Mouse (Mus musculus) G1E (cell line): ENCODE results near the gene Ywhah. TPM values are rescaled to one million over a fixed set of nuclear protein-coding genes. Genes with fewer than 3 reads are reported as not detected.
A peak's percentile ranks its signal among the peaks of the same experiment; 100 is the strongest.
"Not testable (repeated sequence)": the region's sequence is repeated elsewhere in the genome, so short reads cannot be mapped to it uniquely, and the experiment has no call there.

ENCODE experiments used
- ATAC-seq: 2 replicates; pipeline ENCODE4 v1.8.0; 2016; ENCODE audit warnings: mild to moderate bottlenecking; ENCODE audit not compliant: insufficient number of reproducible peaks, poor library complexity, low FRiP score, severe bottlenecking; ENCODE audit errors: extremely low read depth
- DNase-seq: peaks from one replicate; pipeline ENCODE4 v3.0.0; 2012; ENCODE audit warnings: low spot score
- H3K27me3 ChIP-seq: 2 replicates; pipeline ENCODE4 v1.6.1; 2012; ENCODE audit warnings: mild to moderate bottlenecking, low read length, inconsistent platforms; ENCODE audit not compliant: insufficient read depth
- H3K36me3 ChIP-seq: replicated peaks from 2 replicates; pipeline ENCODE3; 2012; ENCODE audit warnings: mild to moderate bottlenecking, inconsistent platforms
- H3K4me1 ChIP-seq: 2 replicates; pipeline ENCODE4 v1.6.1; 2012; ENCODE audit warnings: low read depth, low read length, inconsistent platforms, mixed read lengths; ENCODE audit not compliant: insufficient read depth
- H3K4me3 ChIP-seq: 2 replicates; pipeline ENCODE4 v1.5.1; 2012; ENCODE audit warnings: low read depth, mild to moderate bottlenecking, inconsistent platforms, low read length, moderate library complexity, mixed read lengths
- H3K9me3 ChIP-seq: replicated peaks from 2 replicates; pipeline ENCODE4 v1.6.1; 2012; ENCODE audit warnings: inconsistent platforms
- CTCF ChIP-seq: IDR thresholded peaks from 2 replicates; pipeline ENCODE4 v1.5.1; 2012; ENCODE audit warnings: low read depth, low read length, inconsistent platforms, mixed read lengths
- GATA1 ChIP-seq: IDR thresholded peaks from 2 replicates; pipeline ENCODE4 v1.6.1; 2012; ENCODE audit warnings: borderline replicate concordance, low read length, inconsistent platforms, mixed read lengths
- GATA2 ChIP-seq: IDR thresholded peaks from 2 replicates; pipeline ENCODE4 v1.6.1; 2012; ENCODE audit warnings: low read depth, low read length, inconsistent platforms, borderline replicate concordance
- POLR2AphosphoS5 ChIP-seq: IDR thresholded peaks from 2 replicates; pipeline ENCODE4 v1.6.1; 2012; ENCODE audit warnings: low read depth, low read length, inconsistent platforms; ENCODE audit not compliant: insufficient replicate concordance
- TAL1 ChIP-seq: conservative IDR thresholded peaks from 2 replicates; pipeline ENCODE4 v1.6.1; 2012; ENCODE audit warnings: low read depth, low read length, inconsistent platforms, mixed read lengths
- polyA plus RNA-seq: library from polyadenylated mRNA; stranded (reverse); fragments of >175 nt; gene quantifications from 2 replicates; pipeline ENCODE4 v1.2.3, GENCODE M21; 2012
- total RNA-seq, 2 experiments: library from RNA; stranded (forward) in 1 of 2; stranded (reverse) in 1 of 2; fragments of 200-1000 nt in 1 of 2; fragments of >200 nt in 1 of 2; fragmentation: Nextera tagmentation in 1 of 2; gene quantifications; 2 replicates each; pipeline ENCODE4 v1.2.3; 2014 to 2017

Ywhah gene
- total and polyA plus RNA-seq, 3 experiments, result 86.4 to 363 (median 129) TPM

DNA sequence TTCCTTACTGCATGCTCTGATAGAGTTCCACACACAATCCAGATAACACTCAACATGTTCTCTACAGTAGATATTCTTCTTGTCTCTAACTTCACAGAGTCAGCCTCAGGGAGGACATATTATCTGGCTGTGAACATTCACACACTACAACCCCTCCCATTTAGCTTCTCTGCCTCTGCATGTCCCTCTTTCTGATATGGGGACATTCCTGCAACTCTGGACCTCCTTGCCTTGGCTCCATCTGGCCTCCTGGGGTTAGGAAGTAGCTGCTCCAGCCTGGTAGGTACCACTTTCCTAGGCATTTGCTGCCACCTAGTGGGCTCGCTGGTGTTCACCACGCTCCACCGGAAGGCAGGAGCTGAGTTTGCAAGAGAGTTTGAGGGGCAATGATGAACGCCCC is 14.5 kb downstream of the Ywhah start:
- Histone ChIP-seq H3K9me3 (no peaks in the 10 kb centered on the region), H3K27me3 (peaks cover 7% of the 10 kb centered on the region; the same call in 1 of the 2 replicates), H3K4me1 (peaks cover 18% of the 10 kb centered on the region), H3K36me3 (peaks cover 19% of the 10 kb centered on the region), H3K4me3 (no peak overlapping the region)
- peak; percentile 82 for DNase-seq
- peak; percentile 55 for TF ChIP-seq CTCF
- TF ChIP-seq POLR2AphosphoS5, result no peak
- ATAC-seq, result peak; percentile 49; the same call in 1 of the 2 replicates

GRCm38 (mm10) chr5:33033633-33034032 is 15.0 kb downstream of the Ywhah start:
- ATAC-seq, DNase-seq, H3K4me3 ChIP-seq, H3K9me3 ChIP-seq, H3K27me3 ChIP-seq: not testable (repeated sequence)
- H3K36me3 ChIP-seq, result peaks cover 14% of the 10 kb centered on the region
- H3K4me1 ChIP-seq, result peaks cover 18% of the 10 kb centered on the region

- TF ChIP-seq CTCF, result no peak
- TF ChIP-seq GATA2, result no peak
- TF ChIP-seq TAL1, result no peak
- no peak for TF ChIP-seq POLR2AphosphoS5
- TF ChIP-seq GATA1, result no peak
- H3K4me3 ChIP-seq, result no peak overlapping the region
These were observed 15.5 kb downstream of the Ywhah start for GRCm38 (mm10) chr5:33034100-33034499.

DNA sequence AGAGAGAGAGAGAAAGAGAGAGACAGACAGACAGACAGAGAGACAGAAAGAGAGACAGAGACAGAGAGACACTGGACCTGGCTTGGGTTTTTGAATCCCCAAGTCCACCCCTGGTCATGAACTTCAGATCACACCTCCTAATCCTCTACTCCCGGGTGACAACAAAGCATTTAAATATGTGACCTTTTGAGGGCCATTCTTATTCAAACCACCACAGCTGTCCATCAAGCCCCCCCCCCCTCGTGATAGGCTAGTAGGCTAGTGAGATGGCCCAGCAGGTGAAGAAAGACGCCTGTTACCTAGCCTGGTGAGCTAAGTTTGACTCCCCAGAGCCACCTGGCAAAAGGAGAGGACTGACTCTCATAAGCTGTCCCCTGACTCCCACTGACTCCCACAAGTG is 16.3 kb downstream of the Ywhah start:
- DNase-seq (no peak), ATAC-seq (no peak)
- Histone ChIP-seq H3K4me3 (no peak overlapping the region), H3K27me3 (peaks cover 10% of the 10 kb centered on the region; the same call in 1 of the 2 replicates), H3K9me3 (no peaks in the 10 kb centered on the region), H3K36me3 (peaks cover 3% of the 10 kb centered on the region), H3K4me1 (peaks cover 25% of the 10 kb centered on the region)
- TF ChIP-seq GATA1, result no peak
- TF ChIP-seq POLR2AphosphoS5, result no peak
- no peak for TF ChIP-seq CTCF
- no peak for TF ChIP-seq TAL1

More at GRCm38 (mm10) chr5:33034100-33034499, 15.5 kb downstream of the Ywhah start:
- no peak for ATAC-seq
- Histone ChIP-seq H3K36me3 (peaks cover 10% of the 10 kb centered on the region), H3K27me3 (peaks cover 7% of the 10 kb centered on the region; the same call in 1 of the 2 replicates), H3K4me1 (peaks cover 18% of the 10 kb centered on the region), H3K9me3 (no peaks in the 10 kb centered on the region)
- DNase-seq, result no peak

DNA sequence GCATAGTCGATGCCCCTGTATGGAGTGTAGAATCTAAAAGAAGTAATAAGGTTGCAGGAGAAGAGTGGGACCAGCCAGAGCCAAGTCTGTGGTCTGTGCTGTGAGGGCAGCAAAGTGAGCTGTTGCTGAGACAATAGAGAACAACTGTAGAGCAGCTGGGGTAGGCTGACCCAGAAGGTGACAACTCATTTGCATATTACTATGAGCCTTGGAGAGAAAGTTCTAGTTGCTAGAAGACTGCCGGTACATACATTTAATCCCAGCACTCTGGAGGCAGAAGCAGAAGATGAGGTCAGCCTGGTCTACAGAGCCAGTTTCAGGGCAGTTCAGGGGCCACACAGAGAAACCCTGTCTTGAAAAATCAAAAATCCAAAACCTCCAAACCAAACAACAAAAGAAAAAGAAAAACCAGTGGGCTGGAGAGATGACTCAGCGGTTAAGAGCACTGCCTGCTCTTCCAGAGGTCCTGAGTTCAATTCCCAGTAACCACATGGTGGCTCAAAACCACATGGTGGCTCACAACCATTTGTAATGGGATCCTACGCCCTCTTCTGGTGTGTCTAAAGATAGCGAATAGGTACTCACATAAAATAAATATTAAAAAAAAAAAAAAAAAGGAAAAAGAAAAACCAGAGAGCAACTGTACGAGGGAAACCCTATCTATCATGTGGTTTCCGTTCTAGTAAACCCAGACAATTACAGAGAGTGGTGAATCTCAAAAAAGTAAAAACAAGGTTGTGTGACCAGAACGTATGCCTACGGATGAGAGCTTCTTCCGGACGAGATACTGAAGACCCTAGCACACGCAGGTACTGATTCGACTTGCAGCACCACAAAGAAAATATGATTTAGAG is 20.3 kb downstream of the Ywhah start:
- peaks cover 24% of the 10 kb centered on the region for H3K27me3 ChIP-seq
- DNase-seq, result no peak
- H3K9me3 ChIP-seq, result no peaks in the 10 kb centered on the region
- no peak for ATAC-seq
- peaks cover 10% of the 10 kb centered on the region for H3K4me1 ChIP-seq
- H3K36me3 ChIP-seq, result no peaks in the 10 kb centered on the region
- TF ChIP-seq POLR2AphosphoS5 (no peak), CTCF (no peak), TAL1 (no peak)
- H3K4me3 ChIP-seq, result no peak overlapping the region

DNA sequence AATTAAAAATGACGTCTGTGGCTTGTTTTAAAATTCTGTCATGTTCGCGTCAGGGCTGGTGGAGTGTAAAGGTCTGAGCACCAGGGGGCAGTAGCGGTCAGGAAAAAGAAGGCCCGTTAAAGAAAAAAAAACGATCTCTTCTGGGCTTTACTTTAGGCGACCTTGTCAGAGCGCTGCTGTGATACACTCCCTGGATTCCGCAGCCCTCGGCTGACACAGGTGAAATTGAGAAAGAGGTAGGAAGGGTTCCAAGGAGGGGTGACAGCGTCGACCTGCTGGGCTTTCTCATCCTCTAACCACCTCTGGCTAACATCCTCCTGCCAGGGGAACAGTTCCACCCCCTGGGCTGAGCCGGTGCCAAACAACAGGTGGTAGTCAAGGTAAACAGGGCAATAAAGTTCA is 20.9 kb downstream of the Ywhah start:
- TF ChIP-seq TAL1 (no peak), CTCF (0 out of 2 replicates have a peak, but pooled peaks have one; percentile 39), GATA1 (no peak), POLR2AphosphoS5 (no peak)
- no peaks in the 10 kb centered on the region for H3K9me3 ChIP-seq
- H3K4me1 ChIP-seq, result peaks cover 7% of the 10 kb centered on the region
- no peak overlapping the region for H3K4me3 ChIP-seq
- no peak for ATAC-seq
- peak; percentile 46 for DNase-seq
- no peaks in the 10 kb centered on the region for H3K36me3 ChIP-seq
- peaks cover 24% of the 10 kb centered on the region for H3K27me3 ChIP-seq

GRCm38 (mm10) chr5:33040735-33041134 is 22.1 kb downstream of the Ywhah start:
- H3K27me3 ChIP-seq, result peaks cover 24% of the 10 kb centered on the region
- not testable (repeated sequence) for H3K4me3 ChIP-seq, DNase-seq, H3K9me3 ChIP-seq, H3K36me3 ChIP-seq, ATAC-seq, H3K4me1 ChIP-seq
